ENCODE assay signal across 8 mouse cellular contexts in genomic region chr11:107573847-107574246, GRCm38 (mm10). TPM values are rescaled to one million over a fixed set of nuclear protein-coding genes. Genes with fewer than 3 reads are reported as not detected.
A peak's percentile ranks its signal among the peaks of the same experiment; 100 is the strongest.
DNase-seq lines count a peak whose midpoint lies in the region; ATAC-seq lines count a peak whose summit lies in the region.

No protein-coding gene starts in this region.

- peaks cover 15% of the 10 kb centered on the region for H3K4me1 ChIP-seq in liver, embryonic 11.5 days (replicated peaks; ENCODE audit: control insufficient read depth, insufficient read depth, low read length)
- H3K4me1 ChIP-seq in midbrain, embryonic 11.5 days (ENCODE audit: control insufficient read depth, insufficient read depth, low read length): no peaks in the 10 kb centered on the region
- no peaks in the 10 kb centered on the region for H3K4me1 ChIP-seq in midbrain, embryonic 15.5 days

- 0 out of 2 replicates have a peak, but pooled peaks have one; percentile 11 for ATAC-seq in common myeloid progenitor, adult 5-6 weeks (replicated peaks; ENCODE audit: low read depth, poor library complexity, severe bottlenecking)
- peak; percentile 40; the same call in 1 of the 2 replicates for ATAC-seq in liver, embryonic 11.5 days (replicated peaks; ENCODE audit: low FRiP score)
- no peak for ATAC-seq in midbrain, embryonic 11.5 days (ENCODE audit: low FRiP score)
- ATAC-seq in midbrain, embryonic 15.5 days (replicated peaks): no peak

- no peak overlapping the region for H3K9ac ChIP-seq in liver, embryonic 11.5 days (ENCODE audit: low read depth, low read length)
- no peak overlapping the region for H3K9ac ChIP-seq in midbrain, embryonic 11.5 days (ENCODE audit: low read length)
- no peak overlapping the region for H3K9ac ChIP-seq in midbrain, embryonic 15.5 days

- no peaks in the 10 kb centered on the region for H3K9me3 ChIP-seq in liver, embryonic 11.5 days (ENCODE audit: control insufficient read depth, low read length)
- H3K9me3 ChIP-seq in midbrain, embryonic 11.5 days (ENCODE audit: control insufficient read depth, low read length): no peaks in the 10 kb centered on the region
- no peaks in the 10 kb centered on the region for H3K9me3 ChIP-seq in midbrain, embryonic 15.5 days

- intact Hi-C loops in heart, postnatal 10 days (cut with DNase I): no loop called here

- H3K4me2 ChIP-seq in liver, embryonic 11.5 days: no peak overlapping the region
- H3K4me2 ChIP-seq in midbrain, embryonic 11.5 days: no peak overlapping the region
- no peak overlapping the region for H3K4me2 ChIP-seq in midbrain, embryonic 15.5 days

- WGBS in liver, embryonic 11.5 days: 52% methylated on average over 6 of the region's 6 CpGs
- WGBS in midbrain, embryonic 11.5 days: 69% methylated on average over 6 of the region's 6 CpGs
- 62% methylated on average over 6 of the region's 6 CpGs for WGBS in midbrain, embryonic 15.5 days

- peak overlapping the region; percentile 36; the same call in 1 of the 2 replicates for H3K27ac ChIP-seq in liver, embryonic 11.5 days (ENCODE audit: low read depth, low read length)
- H3K27ac ChIP-seq in midbrain, embryonic 11.5 days (ENCODE audit: low read depth, low read length): no peak overlapping the region
- no peak overlapping the region for H3K27ac ChIP-seq in midbrain, embryonic 15.5 days

- H3K4me3 ChIP-seq in liver, embryonic 11.5 days (ENCODE audit: low read depth, low read length): no peak overlapping the region
- no peak overlapping the region for H3K4me3 ChIP-seq in midbrain, embryonic 11.5 days (ENCODE audit: low read depth, low read length)
- H3K4me3 ChIP-seq in midbrain, embryonic 15.5 days: no peak overlapping the region

- H3K36me3 ChIP-seq in liver, embryonic 11.5 days (ENCODE audit: control insufficient read depth, insufficient read depth, low read length): peaks cover 19% of the 10 kb centered on the region
- H3K36me3 ChIP-seq in midbrain, embryonic 11.5 days (ENCODE audit: control insufficient read depth, insufficient read depth, low read length): peaks cover 16% of the 10 kb centered on the region; the same call in 1 of the 2 replicates
- peaks cover 13% of the 10 kb centered on the region; the same call in 1 of the 2 replicates for H3K36me3 ChIP-seq in midbrain, embryonic 15.5 days (replicated peaks)

- DNase-seq in NIH3T3 (ENCODE audit: low read depth): peak; percentile 72
- DNase-seq in heart, postnatal 10 days: peak; percentile 75 to 82
- peak; percentile 34 for DNase-seq in liver, embryonic 11.5 days (ENCODE audit: low spot score)
- DNase-seq in yolk sac, embryonic 10.5 days (ENCODE audit: low spot score): peak; percentile 88
- DNase-seq in midbrain, embryonic 11.5 days (ENCODE audit: low spot score, missing footprints): no peak
- no peak for DNase-seq in spleen, postnatal 4 days (ENCODE audit: low spot score in 2 of 2)

- H3K27me3 ChIP-seq in liver, embryonic 11.5 days (replicated peaks; ENCODE audit: control insufficient read depth, insufficient read depth, low read length): no peaks in the 10 kb centered on the region
- H3K27me3 ChIP-seq in midbrain, embryonic 11.5 days (ENCODE audit: control insufficient read depth, insufficient read depth, low read length): no peaks in the 10 kb centered on the region
- H3K27me3 ChIP-seq in midbrain, embryonic 15.5 days (replicated peaks): no peaks in the 10 kb centered on the region

RNA-seq across cellular contexts. Expression of gene Helz, which starts 26.1 kb away (rescaled TPM):
- 18.1 and 35.9 TPM in 2 replicates for total RNA-seq in common myeloid progenitor, adult 5-6 weeks (2017)
- 10 to 100 TPM; 26.7 to 31.8 TPM for total RNA-seq in heart, postnatal 10 days (2021)
- polyA plus RNA-seq in liver, embryonic 11.5 days (2014; fragmentation: Nextera tagmentation; extraction: Ambion mirVana): 19.9 TPM in 2 replicates
- 18.1 and 18.3 TPM in 2 replicates for polyA plus RNA-seq in midbrain, embryonic 11.5 days (2014; fragmentation: Nextera tagmentation; extraction: Ambion mirVana)
- polyA plus RNA-seq in midbrain, embryonic 15.5 days (2015; fragmentation: Nextera tagmentation; extraction: Ambion mirVana): 17.3 and 17.8 TPM in 2 replicates

Comparison
In these comparisons a context has a peak if more than half of its experiments do, and no peak if none do; other contexts are left out.
1. DNase-seq: peak in NIH3T3 (single experiment), heart, postnatal 10 days (2 of 2), liver, embryonic 11.5 days (single experiment) and yolk sac, embryonic 10.5 days (single experiment); none in midbrain, embryonic 11.5 days (single experiment) and spleen, postnatal 4 days (0 of 2).
2. ATAC-seq: peak in common myeloid progenitor, adult 5-6 weeks (single experiment) and liver, embryonic 11.5 days (single experiment); none in midbrain, embryonic 11.5 days (single experiment) and midbrain, embryonic 15.5 days (single experiment).